Mouse (Mus musculus) CH12.LX (cell line): Measurements from ENCODE around the gene Scube3. TPM values are rescaled to one million over a fixed set of nuclear protein-coding genes. Genes with fewer than 3 reads are reported as not detected.
A peak's percentile ranks its signal among the peaks of the same experiment; 100 is the strongest.
"Not testable (repeated sequence)": the region's sequence is repeated elsewhere in the genome, so short reads cannot be mapped to it uniquely, and the experiment has no call there.

ENCODE experiments used
- DNase-seq: peaks from one replicate; pipeline ENCODE4 v3.0.0-alpha.2; 2013; ENCODE audit errors: extremely low read depth
- H3K27ac ChIP-seq: 2 replicates; pipeline ENCODE4 v1.5.1; 2012; ENCODE audit warnings: low read depth, mild to moderate bottlenecking, control low read depth, moderate library complexity; ENCODE audit not compliant: insufficient read depth
- H3K27me3 ChIP-seq: replicated peaks from 2 replicates; pipeline ENCODE3; 2012; ENCODE audit warnings: inconsistent platforms
- H3K36me3 ChIP-seq, 2 experiments: replicated peaks in 1 of 2; 2 replicates each; pipeline versions ENCODE3 to v1.6.1; 2012; ENCODE audit warnings: inconsistent platforms in 1 of 2, low read length in 1 of 2, mild to moderate bottlenecking in 1 of 2, mixed read lengths in 1 of 2, moderate library complexity in 1 of 2; ENCODE audit not compliant: control insufficient read depth in 1 of 2, insufficient read depth in 1 of 2
- H3K4me1 ChIP-seq, 2 experiments: 2 replicates each; pipeline ENCODE4 v1.6.1; 2012; ENCODE audit warnings: inconsistent platforms in 1 of 2, moderate library complexity in 1 of 2; ENCODE audit not compliant: insufficient read depth in 2 of 2, control insufficient read depth in 1 of 2
- H3K4me2 ChIP-seq: 2 replicates; pipeline ENCODE4 v1.6.1; 2012; ENCODE audit warnings: low read depth, mild to moderate bottlenecking, control low read depth; ENCODE audit not compliant: poor library complexity, insufficient read depth, severe bottlenecking
- H3K4me3 ChIP-seq, 3 experiments: fragments of 150-350 bp in 1 of 3; sonication (generic) in 1 of 3; replicated peaks in 1 of 3; 2 replicates each; pipeline versions ENCODE3 to v1.5.1; 2011 to 2012; ENCODE audit warnings: low read depth in 2 of 3, low read length in 2 of 3, mild to moderate bottlenecking in 2 of 3, moderate library complexity in 2 of 3, control low read depth in 1 of 3, improper control_type of control experiment in 1 of 3, inconsistent platforms in 1 of 3, mixed read lengths in 1 of 3; ENCODE audit not compliant: poor library complexity in 1 of 3
- H3K79me2 ChIP-seq: replicated peaks from 2 replicates; pipeline ENCODE4 v1.6.1; 2012; ENCODE audit warnings: mild to moderate bottlenecking, moderate library complexity; ENCODE audit not compliant: control insufficient read depth, poor library complexity, insufficient read depth, severe bottlenecking; ENCODE audit errors: extremely low read depth
- H3K9ac ChIP-seq: 2 replicates; pipeline ENCODE4 v1.6.1; 2012; ENCODE audit warnings: low read depth, mild to moderate bottlenecking, control low read depth, moderate library complexity; ENCODE audit not compliant: insufficient read depth
- H3K9me3 ChIP-seq: replicated peaks from 2 replicates; pipeline ENCODE3; 2012; ENCODE audit warnings: low read length, inconsistent platforms, mixed read lengths
- BHLHE40 ChIP-seq: IDR thresholded peaks from 2 replicates; pipeline ENCODE4 v1.6.1; 2011; ENCODE audit warnings: mild to moderate bottlenecking, low read depth, low read length, improper control_type of control experiment
- CHD1 ChIP-seq: IDR thresholded peaks from 2 replicates; pipeline ENCODE4 v1.6.1; 2012; ENCODE audit warnings: low read depth, low read length, improper control_type of control experiment, inconsistent platforms
- CHD2 ChIP-seq: IDR thresholded peaks from 2 replicates; pipeline ENCODE4 v1.6.1; 2011; ENCODE audit warnings: low read length, improper control_type of control experiment
- EP300 ChIP-seq: IDR thresholded peaks from 2 replicates; pipeline ENCODE4 v1.6.1; 2011; ENCODE audit warnings: low read length, improper control_type of control experiment
- GABPA ChIP-seq: IDR thresholded peaks from 2 replicates; pipeline ENCODE4 v1.6.1; 2012; ENCODE audit warnings: low read depth, low read length, improper control_type of control experiment, inconsistent platforms; ENCODE audit not compliant: insufficient replicate concordance
- HCFC1 ChIP-seq: IDR thresholded peaks from 2 replicates; pipeline ENCODE4 v1.6.1; 2012; ENCODE audit warnings: low read depth, mild to moderate bottlenecking, inconsistent platforms, low read length, improper control_type of control experiment
- IRF4 ChIP-seq: IDR thresholded peaks from 2 replicates; pipeline ENCODE4 v1.6.1; 2014; ENCODE audit warnings: low read depth, mild to moderate bottlenecking, inconsistent platforms, low read length, improper control_type of control experiment
- JUND ChIP-seq: conservative IDR thresholded peaks from 2 replicates; pipeline ENCODE4 v1.6.1; 2011; ENCODE audit warnings: low read depth, low read length, improper control_type of control experiment
- KAT2A ChIP-seq: IDR thresholded peaks from 2 replicates; pipeline ENCODE4 v1.6.1; 2012; ENCODE audit warnings: low read length, improper control_type of control experiment, inconsistent platforms; ENCODE audit not compliant: insufficient replicate concordance
- MAFK ChIP-seq: IDR thresholded peaks from 2 replicates; pipeline ENCODE4 v1.6.1; 2011; ENCODE audit warnings: low read length, improper control_type of control experiment; ENCODE audit not compliant: insufficient replicate concordance
- MAZ ChIP-seq: IDR thresholded peaks from 2 replicates; pipeline ENCODE4 v1.6.1; 2012; ENCODE audit warnings: low read depth, mild to moderate bottlenecking, inconsistent platforms, low read length, improper control_type of control experiment, moderate library complexity
- MXI1 ChIP-seq: IDR thresholded peaks from 2 replicates; pipeline ENCODE4 v1.6.1; 2011; ENCODE audit warnings: mild to moderate bottlenecking, low read depth, low read length, improper control_type of control experiment
- NELFE ChIP-seq: IDR thresholded peaks from 2 replicates; pipeline ENCODE4 v1.6.1; 2011; ENCODE audit warnings: low read depth, low read length, improper control_type of control experiment
- NRF1 ChIP-seq: IDR thresholded peaks from 2 replicates; pipeline ENCODE4 v1.6.1; 2014; ENCODE audit warnings: low read depth, mild to moderate bottlenecking, inconsistent platforms, low read length, improper control_type of control experiment, moderate library complexity
- PAX5 ChIP-seq: IDR thresholded peaks from 2 replicates; pipeline ENCODE4 v1.6.1; 2012; ENCODE audit warnings: low read length, inconsistent platforms, mixed read lengths
- POLR2A ChIP-seq: IDR thresholded peaks from 2 replicates; pipeline ENCODE4 v1.6.1; 2011; ENCODE audit warnings: low read depth, mild to moderate bottlenecking, improper control_type of control experiment, low read length
- RCOR1 ChIP-seq: conservative IDR thresholded peaks from 2 replicates; pipeline ENCODE4 v1.6.1; 2012; ENCODE audit warnings: low read depth, mild to moderate bottlenecking, inconsistent platforms, low read length, improper control_type of control experiment
- TCF12 ChIP-seq: IDR thresholded peaks from 2 replicates; pipeline ENCODE4 v1.6.1; 2014; ENCODE audit warnings: low read depth, mild to moderate bottlenecking, inconsistent platforms, low read length, improper control_type of control experiment
- UBTF ChIP-seq: IDR thresholded peaks from 2 replicates; pipeline ENCODE4 v1.6.1; 2012; ENCODE audit warnings: low read depth, mild to moderate bottlenecking, inconsistent platforms, low read length, improper control_type of control experiment, moderate library complexity
- USF2 ChIP-seq: conservative IDR thresholded peaks from 2 replicates; pipeline ENCODE4 v1.6.1; 2011; ENCODE audit warnings: low read depth, low read length, improper control_type of control experiment
- ZC3H11A ChIP-seq: IDR thresholded peaks from 2 replicates; pipeline ENCODE4 v1.6.1; 2012; ENCODE audit warnings: low read depth, mild to moderate bottlenecking, inconsistent platforms, low read length, improper control_type of control experiment
- ZMIZ1 ChIP-seq: IDR thresholded peaks from 2 replicates; pipeline ENCODE4 v1.6.1; 2012; ENCODE audit warnings: low read depth, mild to moderate bottlenecking, inconsistent platforms, low read length, improper control_type of control experiment
- ZNF384 ChIP-seq: IDR thresholded peaks from 2 replicates; pipeline ENCODE4 v1.6.1; 2012; ENCODE audit warnings: low read depth, low read length, improper control_type of control experiment, inconsistent platforms
- dilution Hi-C: fragments of 300-500 bp; cut with MboI; formaldehyde crosslinking; loops from 2 replicates; pipeline ENCODE4 v1.14.3; 2020; ENCODE audit warnings: low sequenced_read_pairs; ENCODE audit not compliant: extremely low pct_unique_long_range_greater_than_20kb, extremely low pct_ligation_motif_present
- in situ Hi-C: fragments of 300-500 bp; cut with MboI; formaldehyde crosslinking; loops from 3 replicates; pipeline ENCODE4 v1.14.3; 2019; ENCODE audit warnings: low sequenced_read_pairs, low pct_ligation_motif_present, low pct_unique_long_range_greater_than_20kb, mixed read lengths
- polyA plus RNA-seq: library from polyadenylated mRNA; unstranded; fragments of >175 nt; gene quantifications from 2 replicates; pipeline ENCODE4 v1.2.1, GENCODE M21; 2012; ENCODE audit warnings: low read depth; ENCODE audit not compliant: insufficient read length
- total RNA-seq, 2 experiments: library from RNA; depleted of rRNA; stranded (reverse); fragments of 300-350 nt in 1 of 2; fragments of >200 nt in 1 of 2; gene quantifications; 2 replicates each; pipeline ENCODE4 v1.2.3; 2012 to 2014

Gene Scube3
- total and polyA plus RNA-seq, 3 experiments = 0.08 to 0.19 TPM; not detected in 1

DNA sequence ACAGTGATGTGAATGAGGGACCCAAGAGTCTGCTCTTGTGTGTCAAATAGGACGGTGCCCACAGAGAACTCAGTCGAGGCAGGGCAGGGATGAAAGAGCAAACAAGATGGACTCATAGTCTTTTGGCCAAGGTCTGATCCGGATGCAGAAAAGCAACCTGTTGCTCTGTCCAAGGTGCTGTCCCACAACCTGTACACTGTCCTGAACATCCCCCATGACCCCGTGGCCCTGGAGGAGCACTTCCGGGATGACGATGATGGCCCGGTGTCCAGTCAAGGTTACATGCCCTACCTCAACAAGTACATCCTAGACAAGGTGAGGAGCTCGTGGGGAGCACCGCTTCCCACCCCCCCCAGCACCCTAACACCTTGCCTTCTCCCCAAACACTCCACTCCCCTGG, 74.8 kb downstream of the Scube3 start:
- Histone ChIP-seq H3K27me3 (no peaks in the 10 kb centered on the region), H3K36me3 (peaks cover 39 to 74% of the 10 kb centered on the region in 2 experiments), H3K4me1 (peaks cover 28 to 52% of the 10 kb centered on the region in 2 experiments), H3K4me3 (no peak overlapping the region), H3K9me3 (no peaks in the 10 kb centered on the region), H3K9ac (no peak overlapping the region), H3K79me2 (no peaks in the 10 kb centered on the region; the same call in 1 of the 2 replicates)
- in situ Hi-C loops = loop anchor here (25.0 kb wide), 1 partner anchor 296 kb away; the partner anchor contains the start of gene Fkbp5
- dilution Hi-C loops = no loop called here
- TF ChIP-seq IRF4 (no peak), GABPA (no peak), JUND (no peak), MAZ (no peak), UBTF (no peak), ZNF384 (no peak), ZMIZ1 (no peak), CHD2 (no peak), NRF1 (no peak), ZC3H11A (no peak), NELFE (no peak), PAX5 (no peak), TCF12 (no peak), EP300 (no peak), KAT2A (no peak), RCOR1 (no peak), USF2 (no peak), MXI1 (no peak), BHLHE40 (no peak), POLR2A (no peak)
- TF ChIP-seq, all 38 proteins: peak for 0
- no peak overlapping the region for H3K4me2 ChIP-seq
- no peak for DNase-seq
- no peak overlapping the region for H3K27ac ChIP-seq

DNA sequence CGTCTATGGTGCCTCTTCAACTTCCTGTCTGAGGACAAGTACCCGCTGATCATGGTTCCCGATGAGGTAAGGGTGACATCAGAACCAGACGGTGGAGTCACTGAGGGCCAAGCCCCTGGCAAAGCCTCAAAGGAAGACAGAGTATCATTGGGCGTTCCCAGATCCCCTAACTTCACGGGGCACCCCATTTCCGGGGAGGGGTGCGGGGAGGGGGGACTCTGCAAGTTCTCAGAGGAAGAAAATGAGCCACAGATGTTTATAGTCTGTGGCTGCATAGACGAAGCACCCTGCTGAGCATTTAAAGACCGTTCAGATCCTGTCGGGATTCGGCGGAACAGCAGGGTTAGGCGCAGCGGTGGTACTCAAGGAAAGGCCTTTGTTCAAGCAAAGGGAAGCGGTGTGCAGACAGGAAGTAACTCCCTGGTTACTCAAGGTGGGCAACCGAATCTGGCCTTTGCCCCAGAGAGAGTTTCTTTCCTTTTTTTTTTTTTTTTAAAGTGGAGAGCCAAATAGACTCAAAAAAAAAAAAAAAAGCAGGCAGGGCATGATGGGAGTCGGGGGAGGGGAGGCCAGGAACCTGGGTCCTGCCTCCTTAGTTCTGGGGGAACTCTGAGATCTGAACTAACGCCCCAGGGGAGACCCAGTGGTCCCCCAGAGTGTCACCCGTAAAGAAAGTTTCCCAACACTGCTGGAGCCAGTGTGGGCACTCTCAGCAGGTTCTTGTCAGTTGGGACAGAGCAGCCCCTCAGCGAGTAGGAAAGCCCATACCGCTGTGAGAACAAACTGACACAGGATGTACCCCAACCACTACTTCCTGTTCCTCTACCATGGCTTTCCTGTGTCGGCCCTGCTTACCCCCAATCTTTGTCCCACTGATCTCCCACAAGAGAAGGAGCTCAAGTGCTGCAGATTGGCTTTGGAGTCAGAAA, 76.0 kb downstream of the Scube3 start:
- Histone ChIP-seq H3K27me3 (no peaks in the 10 kb centered on the region), H3K36me3 (peaks cover 45 to 74% of the 10 kb centered on the region in 2 experiments), H3K4me3 (no peak overlapping the region), H3K9ac (peak overlapping the region; percentile 21; the same call in 1 of the 2 replicates), H3K4me2 (peak overlapping the region; percentile 51), H3K9me3 (no peaks in the 10 kb centered on the region), H3K79me2 (no peaks in the 10 kb centered on the region; the same call in 1 of the 2 replicates), H3K27ac (peak overlapping the region; percentile 78), H3K4me1 (peaks cover 23 to 49% of the 10 kb centered on the region in 2 experiments)
- no peak for DNase-seq
- TF ChIP-seq MAZ = no peak
- no peak; the same call in 1 of the 2 replicates for TF ChIP-seq BHLHE40
- no peak for TF ChIP-seq TCF12
- TF ChIP-seq HCFC1 = no peak
- no peak for TF ChIP-seq CHD1
- TF ChIP-seq IRF4 = peak; percentile 8; the same call in 1 of the 2 replicates
- no peak for TF ChIP-seq MAFK
- no peak for TF ChIP-seq RCOR1
- TF ChIP-seq ZNF384 = peak; percentile 91
- peak; percentile 45; the same call in 1 of the 2 replicates for TF ChIP-seq CHD2
- in situ Hi-C loops = loop anchor here (25.0 kb wide), 1 partner anchor 294 kb away; the partner anchor contains the start of gene Fkbp5
- dilution Hi-C loops = no loop called here

DNA sequence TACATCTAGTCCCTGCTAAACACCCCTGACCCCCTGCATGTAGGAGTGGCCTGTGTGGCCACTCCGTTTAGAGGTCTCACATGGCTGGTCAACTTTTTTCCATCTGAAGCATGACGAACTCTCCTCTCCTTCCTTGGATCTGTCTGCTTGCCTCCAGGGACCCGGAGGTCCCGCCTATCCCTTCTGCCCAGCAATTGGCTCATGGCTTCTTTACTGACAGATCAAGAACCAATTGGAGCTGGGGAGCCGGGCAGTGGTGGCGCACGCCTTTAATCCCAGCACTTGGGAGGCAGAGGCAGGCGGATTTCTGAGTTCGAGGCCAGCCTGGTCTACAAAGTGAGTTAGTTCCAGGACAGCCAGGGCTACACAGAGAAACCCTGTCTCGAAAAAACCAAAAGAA, 80.5 kb downstream of the Scube3 start:
- H3K4me3 ChIP-seq, dilution Hi-C loops, H3K9me3 ChIP-seq, DNase-seq, H3K9ac ChIP-seq, H3K4me2 ChIP-seq, H3K27me3 ChIP-seq, H3K27ac ChIP-seq, H3K79me2 ChIP-seq: not testable (repeated sequence)
- in situ Hi-C loops = loop anchor here (25.0 kb wide), 1 partner anchor 290 kb away; the partner anchor contains the start of gene Fkbp5
- Histone ChIP-seq H3K4me1 (peaks cover 21 to 67% of the 10 kb centered on the region in 2 experiments), H3K36me3 (peaks cover 49 to 64% of the 10 kb centered on the region in 2 experiments)
